Mouse (Mus musculus): ENCODE results near the gene Rnf224. TPM values are rescaled to one million over a fixed set of nuclear protein-coding genes. Genes with fewer than 3 reads are reported as not detected.

Gene Rnf224
- total and polyA plus RNA-seq, 3 experiments: not detected

- no peak for TF ChIP-seq POLR2A (IDR thresholded peaks at IDR 0.05; ENCODE audit: insufficient read depth, low read depth, low read length)
- no peak for TF ChIP-seq EP300 (IDR thresholded peaks at IDR 0.05; ENCODE audit: insufficient read depth, low read depth, low read length)
- no peak for TF ChIP-seq CTCF (IDR thresholded peaks at IDR 0.05)
- intact Hi-C loops (cut with DNase I): no loop called here
- WGBS: 54% methylated on average over 5 of the region's 5 CpGs
- no peak overlapping the region for H3K9ac ChIP-seq (ENCODE audit: low read depth, low read length)
- DNase-seq: no peak
- H3K79me2 ChIP-seq (replicated peaks; ENCODE audit: control insufficient read depth, insufficient read depth, low read length): no peaks in the 10 kb centered on the region
- no peak overlapping the region for H3K4me3 ChIP-seq
- H3K4me1 ChIP-seq (ENCODE audit: control insufficient read depth, insufficient read depth, low read length): no peaks in the 10 kb centered on the region
- H3K36me3 ChIP-seq (ENCODE audit: control insufficient read depth, insufficient read depth, low read length): no peaks in the 10 kb centered on the region
- no peaks in the 10 kb centered on the region for H3K27me3 ChIP-seq (ENCODE audit: control insufficient read depth, insufficient read depth, low read length)
- H3K27ac ChIP-seq: no peak overlapping the region
Measured at GRCm38 (mm10) chr2:25234551-25235220, 1.9 kb downstream of the Rnf224 start.

DNA sequence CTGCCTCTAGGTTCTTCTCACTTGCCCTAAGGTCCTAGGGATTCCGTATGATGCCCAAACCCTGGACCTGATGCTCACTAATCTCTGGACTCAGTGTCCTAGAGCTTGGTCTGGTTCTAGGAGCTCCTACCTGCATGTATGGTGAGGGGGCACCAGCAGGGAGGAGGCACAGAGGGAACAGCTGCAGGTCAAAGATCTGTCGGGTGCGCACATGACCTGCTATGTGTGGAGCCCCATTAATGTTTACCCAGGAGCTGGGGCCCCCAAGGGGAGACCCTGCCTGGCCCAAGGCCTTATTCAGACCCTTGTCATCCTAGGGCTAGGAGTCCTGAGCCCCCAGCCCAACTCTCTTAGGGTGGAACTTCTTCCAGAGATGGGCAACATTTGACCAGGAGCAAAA is 2.5 kb downstream of the Rnf224 start, which contains the start of gene Slc34a3:
Slc34a3 (minus strand) TSS at position 315 of the 400 bp plus-strand sequence.
- no peaks in the 10 kb centered on the region for H3K27me3 ChIP-seq (ENCODE audit: control insufficient read depth, insufficient read depth, low read length)
- H3K36me3 ChIP-seq (ENCODE audit: control insufficient read depth, insufficient read depth, low read length): no peaks in the 10 kb centered on the region

GRCm38 (mm10) chr2:25233421-25233820 is 3.2 kb downstream of the Rnf224 start:
- Histone ChIP-seq H3K27ac (no peak overlapping the region), H3K4me1 (ENCODE audit: control insufficient read depth, insufficient read depth, low read length) (peaks cover 2% of the 10 kb centered on the region; the same call in 1 of the 2 replicates), H3K27me3 (ENCODE audit: control insufficient read depth, insufficient read depth, low read length) (no peaks in the 10 kb centered on the region), H3K79me2 (replicated peaks; ENCODE audit: control insufficient read depth, insufficient read depth, low read length) (no peaks in the 10 kb centered on the region), H3K9ac (ENCODE audit: low read depth, low read length) (no peak overlapping the region), H3K4me3 (no peak overlapping the region), H3K36me3 (ENCODE audit: control insufficient read depth, insufficient read depth, low read length) (no peaks in the 10 kb centered on the region)
- TF ChIP-seq POLR2A (IDR thresholded peaks at IDR 0.05; ENCODE audit: insufficient read depth, low read depth, low read length) (no peak), CTCF (IDR thresholded peaks at IDR 0.05) (no peak), EP300 (IDR thresholded peaks at IDR 0.05; ENCODE audit: insufficient read depth, low read depth, low read length) (no peak)
- intact Hi-C loops (cut with DNase I): no loop called here
- 63% methylated on average over 4 of the region's 4 CpGs for WGBS
- no peak for DNase-seq

More for the DNA sequence above, 2.5 kb downstream of the Rnf224 start, which contains the start of gene Slc34a3:
- no peak for DNase-seq
- intact Hi-C loops (cut with DNase I): no loop called here
- Histone ChIP-seq H3K9ac (ENCODE audit: low read depth, low read length) (no peak within 1 kb of the TSS), H3K4me1 (ENCODE audit: control insufficient read depth, insufficient read depth, low read length) (no peaks in the 10 kb centered on the region), H3K4me3 (no peak within 1 kb of the TSS), H3K79me2 (replicated peaks; ENCODE audit: control insufficient read depth, insufficient read depth, low read length) (no peaks in the 10 kb centered on the region), H3K27ac (no peak within 1 kb of the TSS)
- TF ChIP-seq POLR2A (IDR thresholded peaks at IDR 0.05; ENCODE audit: insufficient read depth, low read depth, low read length): no peak
- TF ChIP-seq EP300 (IDR thresholded peaks at IDR 0.05; ENCODE audit: insufficient read depth, low read depth, low read length): no peak
- TF ChIP-seq CTCF (IDR thresholded peaks at IDR 0.05): no peak
- WGBS: 86% methylated on average over 3 of the region's 3 CpGs

- Histone ChIP-seq H3K4me1 (ENCODE audit: control insufficient read depth, insufficient read depth, low read length) (peaks cover 4% of the 10 kb centered on the region), H3K4me3 (no peak overlapping the region), H3K27me3 (ENCODE audit: control insufficient read depth, insufficient read depth, low read length) (no peaks in the 10 kb centered on the region), H3K27ac (no peak overlapping the region), H3K9ac (ENCODE audit: low read depth, low read length) (no peak overlapping the region), H3K36me3 (ENCODE audit: control insufficient read depth, insufficient read depth, low read length) (no peaks in the 10 kb centered on the region), H3K79me2 (replicated peaks; ENCODE audit: control insufficient read depth, insufficient read depth, low read length) (no peaks in the 10 kb centered on the region)
- DNase-seq: no peak
- TF ChIP-seq CTCF (IDR thresholded peaks at IDR 0.05) (no peak), POLR2A (IDR thresholded peaks at IDR 0.05; ENCODE audit: insufficient read depth, low read depth, low read length) (no peak), EP300 (IDR thresholded peaks at IDR 0.05; ENCODE audit: insufficient read depth, low read depth, low read length) (no peak)
- intact Hi-C loops (cut with DNase I): no loop called here
- 60% methylated on average over 12 of the region's 12 CpGs for WGBS
Measured at GRCm38 (mm10) chr2:25231038-25231437, 5.5 kb downstream of the Rnf224 start.

DNA sequence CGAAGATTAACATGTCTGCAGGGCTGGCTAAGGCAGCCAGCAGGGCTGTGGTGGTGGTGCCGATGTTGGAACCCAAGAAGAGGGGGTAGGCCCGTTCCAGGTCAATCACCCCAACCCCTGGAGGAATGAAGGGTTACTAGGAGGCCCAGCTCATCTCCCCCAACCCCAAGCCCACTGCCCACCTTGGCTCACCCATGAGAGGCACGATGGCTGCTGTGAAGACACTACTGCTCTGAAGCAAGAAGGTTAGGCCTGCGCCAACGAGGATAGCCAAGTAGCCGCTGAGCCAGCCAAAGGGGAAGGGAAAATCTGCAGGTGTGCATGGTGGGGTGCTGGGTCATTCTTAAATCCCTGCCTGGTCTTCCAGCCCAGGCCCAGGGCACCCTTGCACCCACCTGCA is 6.0 kb downstream of the Rnf224 start:
- no peak overlapping the region for H3K9ac ChIP-seq (ENCODE audit: low read depth, low read length)
- no peak overlapping the region for H3K4me3 ChIP-seq
- H3K4me1 ChIP-seq (ENCODE audit: control insufficient read depth, insufficient read depth, low read length): peaks cover 4% of the 10 kb centered on the region
- no peak overlapping the region for H3K27ac ChIP-seq
- H3K27me3 ChIP-seq (ENCODE audit: control insufficient read depth, insufficient read depth, low read length): no peaks in the 10 kb centered on the region
- H3K36me3 ChIP-seq (ENCODE audit: control insufficient read depth, insufficient read depth, low read length): no peaks in the 10 kb centered on the region; the same call in 1 of the 2 replicates
- no peaks in the 10 kb centered on the region for H3K79me2 ChIP-seq (replicated peaks; ENCODE audit: control insufficient read depth, insufficient read depth, low read length)
- no peak for DNase-seq
- intact Hi-C loops (cut with DNase I): no loop called here
- TF ChIP-seq POLR2A (IDR thresholded peaks at IDR 0.05; ENCODE audit: insufficient read depth, low read depth, low read length): no peak
- no peak for TF ChIP-seq EP300 (IDR thresholded peaks at IDR 0.05; ENCODE audit: insufficient read depth, low read depth, low read length)
- TF ChIP-seq CTCF (IDR thresholded peaks at IDR 0.05): no peak
- WGBS: 81% methylated on average over 7 of the region's 7 CpGs

DNA sequence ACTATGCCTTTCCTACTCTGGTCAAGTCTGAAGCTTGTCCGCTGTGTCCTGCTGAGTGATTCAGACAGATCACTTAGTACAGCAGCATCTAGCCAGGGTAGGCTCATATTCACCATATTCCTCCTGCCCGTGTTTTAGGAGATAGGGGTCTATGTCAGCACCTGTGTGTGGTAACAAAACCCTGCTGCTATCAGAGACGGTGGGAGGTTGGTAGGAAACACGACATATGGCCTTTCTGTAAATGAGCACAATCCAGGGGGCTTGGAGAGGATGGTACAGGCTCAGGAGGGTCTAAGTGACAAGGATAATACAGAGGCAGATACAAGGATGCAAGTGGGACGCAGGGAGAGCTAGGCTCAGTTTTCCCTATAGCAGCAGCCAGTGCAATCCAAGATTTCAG is 7.0 kb downstream of the Rnf224 start:
- Histone ChIP-seq H3K9ac (ENCODE audit: low read depth, low read length) (no peak overlapping the region), H3K36me3 (ENCODE audit: control insufficient read depth, insufficient read depth, low read length) (no peaks in the 10 kb centered on the region; the same call in 1 of the 2 replicates), H3K27ac (no peak overlapping the region), H3K27me3 (ENCODE audit: control insufficient read depth, insufficient read depth, low read length) (no peaks in the 10 kb centered on the region), H3K79me2 (replicated peaks; ENCODE audit: control insufficient read depth, insufficient read depth, low read length) (no peaks in the 10 kb centered on the region), H3K4me1 (ENCODE audit: control insufficient read depth, insufficient read depth, low read length) (peaks cover 4% of the 10 kb centered on the region), H3K4me3 (no peak overlapping the region)
- no peak for DNase-seq
- intact Hi-C loops (cut with DNase I): loop anchor here (2.0 to 5.0 kb wide), 2 partner anchors 25 to 43 kb away; partner anchors contain the start of genes Anapc2, Ssna1 and Tmem203
- WGBS: 83% methylated on average over 5 of the region's 5 CpGs
- TF ChIP-seq CTCF (IDR thresholded peaks at IDR 0.05): no peak
- no peak for TF ChIP-seq POLR2A (IDR thresholded peaks at IDR 0.05; ENCODE audit: insufficient read depth, low read depth, low read length)
- no peak for TF ChIP-seq EP300 (IDR thresholded peaks at IDR 0.05; ENCODE audit: insufficient read depth, low read depth, low read length)

All from heart, adult 2 months (tissue).